Mouse (Mus musculus) left cerebral cortex, postnatal 25 days (tissue): Measurements from ENCODE around the gene Cd55b. TPM values are rescaled to one million over a fixed set of nuclear protein-coding genes. Genes with fewer than 3 reads are reported as not detected.
"Not testable (repeated sequence)": the region's sequence is repeated elsewhere in the genome, so short reads cannot be mapped to it uniquely, and the experiment has no call there.

Source experiments
- DNase-seq, 2 experiments: peaks; one replicate each; pipeline ENCODE4 v3.0.0; 2022; ENCODE audit warnings: low spot score in 2 of 2, mixed read lengths in 1 of 2
- intact Hi-C: fragments of 180-260 bp; cut with DNase I; formaldehyde crosslinking; loops from one replicate; pipeline ENCODE4 v1.15.1; 2025
- total RNA-seq, 2 experiments: library from RNA; stranded (reverse); gene quantifications; 2 replicates each; pipeline ENCODE4 v1.2.3; 2021

Gene Cd55b
- total RNA-seq, result not detected

DNA sequence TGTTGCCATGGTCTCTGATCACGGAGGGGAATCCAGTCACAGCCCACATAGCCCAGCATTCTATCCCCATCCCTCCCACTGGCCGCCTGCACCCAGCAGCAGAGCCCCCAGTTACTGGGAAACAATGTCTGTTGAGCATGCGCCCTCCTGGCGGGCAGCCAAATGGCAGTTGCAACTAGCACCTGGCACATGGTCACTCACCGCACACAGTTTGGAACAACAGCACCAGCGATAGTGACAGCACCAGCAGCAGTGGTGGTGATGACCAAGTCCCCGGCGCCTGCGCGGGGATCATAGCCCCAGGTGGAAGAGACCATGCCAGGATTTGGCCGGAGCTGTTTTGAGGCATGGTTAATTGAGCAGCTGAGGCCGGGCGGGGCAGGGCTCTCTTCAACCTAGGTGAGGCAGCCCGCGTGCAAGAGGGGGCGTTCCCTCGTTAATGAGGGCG, at the start of gene Cd55b:
TSS of gene Cd55b (minus strand) at position 346 of the 448 bp plus-strand sequence.
- DNase-seq, result peak in 1 of 2 experiments; percentile 5
- intact Hi-C loops, result no loop called here

GRCm38 (mm10) chr1:130470074-130470473, 47.3 kb upstream of the Cd55b start:
- no peak for DNase-seq
- intact Hi-C loops, result no loop called here

DNA sequence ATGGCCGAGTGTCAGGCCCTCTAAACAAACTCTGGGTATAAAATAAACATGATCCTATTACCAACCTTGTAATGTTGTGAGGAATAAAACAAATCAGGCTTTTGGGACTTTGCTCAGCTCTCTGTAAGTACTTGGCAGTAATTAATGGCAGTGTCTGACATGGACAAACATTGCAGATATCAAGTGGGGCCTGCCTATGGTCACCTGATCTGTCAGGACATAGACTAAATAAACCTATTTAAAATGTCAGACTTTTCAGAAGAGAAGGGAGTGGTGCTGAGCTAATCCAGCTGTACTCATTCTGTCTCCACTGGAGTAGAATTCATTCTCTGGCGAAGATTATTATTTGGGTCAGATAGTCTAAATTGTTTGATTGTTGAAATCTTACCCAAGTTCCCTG, 44.6 kb upstream of the Cd55b start:
- no peak for DNase-seq
- intact Hi-C loops, result no loop called here

DNA sequence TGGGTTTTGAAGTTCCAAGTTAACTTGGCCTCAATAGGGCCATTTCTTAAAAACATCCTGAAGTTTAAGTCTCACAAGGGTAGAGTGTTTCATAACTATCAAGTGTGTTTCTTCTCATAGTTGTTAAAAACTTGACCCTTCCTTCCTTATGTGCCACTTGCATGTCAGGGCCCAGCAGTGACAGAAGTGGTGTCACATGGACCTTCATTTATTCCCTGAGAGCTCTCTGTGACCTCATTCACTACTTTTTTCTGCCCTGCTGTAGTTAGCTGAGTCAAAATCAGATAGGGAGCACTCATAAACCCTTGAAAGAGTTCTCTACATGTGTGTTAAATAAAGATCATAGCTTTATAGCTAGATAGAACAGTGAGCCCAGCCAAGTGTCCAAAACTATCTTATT, 41.4 kb upstream of the Cd55b start:
- no peak for DNase-seq
- intact Hi-C loops, result no loop called here

DNA sequence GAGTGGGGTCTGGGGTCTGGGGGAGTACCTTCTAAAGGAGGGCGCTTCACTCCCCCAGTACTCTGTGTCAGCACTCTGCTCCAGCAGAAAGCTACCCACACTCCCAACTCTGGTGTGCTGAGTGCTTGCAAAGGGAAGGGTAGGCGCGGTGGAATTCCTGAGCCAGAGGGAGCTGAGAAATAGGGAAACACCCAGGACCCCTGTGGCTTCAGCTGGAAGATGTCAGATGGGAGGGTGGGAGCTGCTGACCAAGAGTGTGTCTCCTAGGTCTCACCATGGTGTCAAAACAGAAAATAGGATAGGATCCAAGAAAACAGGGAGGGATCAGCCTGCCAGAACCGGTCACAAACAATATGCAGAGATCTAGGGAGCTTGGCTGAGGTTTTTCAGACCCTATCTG, 40.1 kb upstream of the Cd55b start:
- intact Hi-C loops, result no loop called here
- DNase-seq, result peak in 1 of 2 experiments; percentile 45

GRCm38 (mm10) chr1:130462084-130462861, 39.5 kb upstream of the Cd55b start, which contains the start of gene Cd55:
Gene Cd55, minus strand, starts transcription at chr1:130462744.
- intact Hi-C loops, result no loop called here
- peak; percentile 88 to 91 for DNase-seq

DNA sequence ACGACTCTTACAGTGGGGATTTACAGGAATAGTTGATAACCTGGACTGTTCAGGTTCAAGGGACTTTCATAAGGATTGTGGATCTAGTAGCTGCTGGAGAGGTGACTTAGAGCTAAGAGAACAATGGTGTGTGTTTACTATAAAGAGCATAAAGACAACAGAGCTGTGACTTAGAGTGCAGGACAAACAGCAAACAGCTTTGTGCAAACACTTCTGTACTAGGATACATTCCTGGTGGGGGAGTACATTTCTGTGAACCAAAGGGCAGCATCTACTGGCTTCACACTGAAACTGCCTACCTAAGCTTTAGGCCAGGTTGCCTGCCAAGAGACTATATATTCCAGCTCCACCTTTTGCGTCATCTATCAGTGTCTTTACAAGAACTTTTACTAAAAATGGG, 32.3 kb upstream of the Cd55b start:
- intact Hi-C loops, result no loop called here
- DNase-seq, result no peak

DNA sequence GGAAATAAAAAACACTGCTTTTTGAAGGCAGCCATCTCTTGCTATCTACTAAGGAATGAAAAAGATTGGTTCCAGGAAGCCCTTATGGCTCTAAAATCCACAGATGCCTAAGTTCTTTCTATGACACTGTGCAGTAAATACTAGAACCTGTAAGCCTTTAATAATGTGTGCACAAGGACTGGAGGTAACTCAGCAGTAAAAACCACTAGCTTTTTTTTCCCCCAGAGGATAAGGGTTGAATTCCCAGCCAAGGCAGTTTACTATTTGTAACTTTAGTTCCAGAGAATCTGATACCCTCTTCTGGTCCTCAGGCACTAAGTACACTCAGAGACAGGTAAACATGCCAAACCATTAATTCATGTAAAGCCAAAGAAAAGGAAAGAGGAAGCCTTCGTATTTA, 20.1 kb upstream of the Cd55b start:
- intact Hi-C loops, result not testable (repeated sequence)

DNA sequence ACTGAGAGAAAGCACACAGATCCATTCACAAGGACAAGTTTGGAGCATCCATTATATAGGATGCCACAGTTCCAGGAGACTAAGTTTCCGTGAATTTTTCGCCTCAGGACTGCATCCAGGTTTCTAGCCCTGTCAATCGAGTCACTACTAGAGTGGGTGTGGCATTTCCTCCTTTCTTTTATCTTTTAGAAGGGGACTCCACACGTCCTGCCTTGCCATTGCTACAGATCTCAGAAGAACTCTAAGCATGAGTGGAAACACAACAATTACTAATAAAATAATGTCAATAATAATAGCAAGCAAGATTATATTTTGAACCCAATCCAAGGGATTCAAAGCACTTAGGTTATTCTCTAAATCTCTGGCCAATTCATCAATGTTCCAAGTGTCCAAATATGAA, 8.1 kb upstream of the Cd55b start:
- no peak for DNase-seq
- intact Hi-C loops, result no loop called here

More for the DNA sequence above, 20.1 kb upstream of the Cd55b start:
- DNase-seq, result not testable (repeated sequence)

GRCm38 (mm10) chr1:130428667-130429066, 5.9 kb upstream of the Cd55b start:
- intact Hi-C loops, DNase-seq: not testable (repeated sequence)

- intact Hi-C loops, DNase-seq: not testable (repeated sequence)
These were observed 4.5 kb upstream of the Cd55b start for GRCm38 (mm10) chr1:130427175-130427853.

DNA sequence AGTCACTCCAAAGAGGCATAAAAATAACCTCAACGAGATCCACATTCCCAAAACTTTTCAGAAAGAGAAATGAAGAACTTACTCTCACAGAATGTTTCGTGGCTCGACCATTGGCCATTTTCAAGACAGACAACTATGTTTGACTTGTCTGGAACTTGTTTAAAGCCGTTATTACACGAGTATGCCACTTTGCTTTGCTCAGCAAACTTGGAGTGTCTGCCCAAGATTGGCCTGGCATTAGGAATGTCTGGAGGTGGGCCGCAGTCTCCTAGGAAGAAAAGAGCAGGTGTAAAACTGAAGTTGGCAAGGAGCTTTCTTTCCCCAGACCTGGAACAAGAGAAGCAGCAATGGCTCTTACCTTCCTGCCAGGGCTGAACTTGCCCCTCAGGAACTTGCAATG, 776 bp downstream of the Cd55b start:
- DNase-seq, intact Hi-C loops: not testable (repeated sequence)

GRCm38 (mm10) chr1:130397109-130397508, 25.7 kb downstream of the Cd55b start:
- DNase-seq, intact Hi-C loops: not testable (repeated sequence)

DNA sequence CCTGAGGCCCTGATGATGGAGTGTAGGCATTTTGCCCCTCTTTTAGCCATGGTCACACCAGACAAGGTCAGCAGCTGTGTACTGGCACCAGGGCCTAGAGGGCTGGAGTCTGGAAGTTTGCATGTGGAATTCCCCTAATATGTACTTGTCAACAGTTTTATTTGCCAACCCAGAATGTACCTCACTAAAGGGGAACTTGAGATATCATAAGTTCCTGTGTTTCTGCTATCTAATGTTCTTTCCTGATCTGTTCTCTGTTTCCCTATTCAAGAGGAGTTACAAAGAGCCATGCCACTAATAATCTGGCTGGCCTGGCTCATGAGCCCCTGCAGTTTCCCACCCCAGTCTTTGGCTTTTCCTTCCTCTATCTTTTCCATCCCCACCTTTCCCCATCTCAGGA, 35.5 kb downstream of the Cd55b start:
- intact Hi-C loops, DNase-seq: not testable (repeated sequence)

- intact Hi-C loops, result no loop called here
- no peak for DNase-seq
These were observed 44.9 kb downstream of the Cd55b start for GRCm38 (mm10) chr1:130377726-130378429.

- intact Hi-C loops, result loop anchor here (5.0 kb wide), 1 partner anchor 1497 kb away; no protein-coding TSS in a partner anchor
- no peak for DNase-seq
These were observed 48.5 kb downstream of the Cd55b start for GRCm38 (mm10) chr1:130374173-130374785.

DNA sequence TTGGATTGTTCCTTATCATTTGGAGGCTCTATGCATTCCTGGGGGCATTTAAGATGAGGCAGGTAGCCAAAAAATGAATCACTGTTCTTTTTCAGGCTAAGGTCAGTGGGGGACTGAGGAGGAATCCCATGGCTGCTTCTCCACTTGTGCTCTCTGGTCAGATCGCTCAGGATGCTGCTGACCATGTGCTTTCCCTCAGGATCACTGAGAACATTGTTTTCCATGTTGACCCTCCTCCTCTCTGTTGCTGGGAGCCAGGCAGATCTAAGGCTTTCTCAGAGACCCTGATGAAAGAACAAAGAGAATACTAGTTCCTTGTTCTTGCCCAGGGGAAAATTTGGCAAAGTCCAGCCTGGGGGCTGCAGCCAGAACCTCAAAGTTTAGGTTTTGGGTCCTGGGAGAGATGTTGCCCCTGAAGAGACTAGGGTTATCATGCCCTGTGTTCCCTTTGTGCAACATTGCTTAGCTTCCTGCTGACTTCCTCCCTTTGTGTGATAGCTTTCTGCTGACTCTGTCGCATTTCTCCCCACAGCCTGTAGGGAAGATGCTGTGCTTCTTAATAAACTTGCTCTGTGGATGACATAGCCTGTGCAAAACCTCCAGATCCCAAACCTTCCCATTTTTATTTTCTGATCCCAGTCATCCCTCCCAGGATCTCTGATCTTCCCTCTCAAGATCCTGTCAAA, 49.3 kb downstream of the Cd55b start:
- intact Hi-C loops, result loop anchor here (5.0 kb wide), 1 partner anchor 1496 kb away; no protein-coding TSS in a partner anchor
- no peak for DNase-seq

GRCm38 (mm10) chr1:130371895-130372528, 50.8 kb downstream of the Cd55b start:
- intact Hi-C loops, result loop anchor here (5.0 kb wide), 1 partner anchor 1495 kb away; no protein-coding TSS in a partner anchor

More at GRCm38 (mm10) chr1:130371895-130372528, 50.8 kb downstream of the Cd55b start:
- DNase-seq, result peak; percentile 62 to 74
